Mouse (Mus musculus): ENCODE measurements around the gene Odc1. TPM values are rescaled to one million over a fixed set of nuclear protein-coding genes. Genes with fewer than 3 reads are reported as not detected.
"Not testable (repeated sequence)": the region's sequence is repeated elsewhere in the genome, so short reads cannot be mapped to it uniquely, and the experiment has no call there.

Odc1 gene
- total RNA-seq, 2 experiments from 2014 or later: 50.6 to 59.0 TPM

GRCm38 (mm10) chr12:17547552-17547951, 3.0 kb downstream of the Odc1 start:
- intact Hi-C loops (cut with DNase I): loop anchor here (10.0 kb wide), 1 partner anchor 283 kb away; the partner anchor contains the start of gene Pdia6
- not testable (repeated sequence) for DNase-seq

GRCm38 (mm10) chr12:17548505-17548904, 3.9 kb downstream of the Odc1 start:
- intact Hi-C loops (cut with DNase I): loop anchor here (10.0 kb wide), 1 partner anchor 284 kb away; the partner anchor contains the start of gene Pdia6
- DNase-seq: no peak

DNA sequence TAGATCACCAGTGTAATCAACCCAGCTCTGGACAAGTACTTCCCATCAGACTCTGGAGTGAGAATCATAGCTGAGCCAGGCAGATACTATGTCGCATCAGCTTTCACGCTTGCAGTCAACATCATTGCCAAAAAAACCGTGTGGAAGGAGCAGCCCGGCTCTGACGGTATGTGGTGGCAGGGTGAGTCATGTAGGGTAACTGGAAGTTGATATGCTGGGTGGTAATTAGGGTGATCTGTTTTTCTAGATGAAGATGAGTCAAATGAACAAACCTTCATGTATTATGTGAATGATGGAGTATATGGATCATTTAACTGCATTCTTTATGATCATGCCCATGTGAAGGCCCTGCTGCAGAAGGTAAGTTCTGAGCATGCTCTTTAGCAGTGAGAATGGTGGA, 4.8 kb downstream of the Odc1 start:
- DNase-seq: not testable (repeated sequence)
- intact Hi-C loops (cut with DNase I): loop anchor here (10.0 kb wide), 1 partner anchor 285 kb away; the partner anchor contains the start of gene Pdia6

DNA sequence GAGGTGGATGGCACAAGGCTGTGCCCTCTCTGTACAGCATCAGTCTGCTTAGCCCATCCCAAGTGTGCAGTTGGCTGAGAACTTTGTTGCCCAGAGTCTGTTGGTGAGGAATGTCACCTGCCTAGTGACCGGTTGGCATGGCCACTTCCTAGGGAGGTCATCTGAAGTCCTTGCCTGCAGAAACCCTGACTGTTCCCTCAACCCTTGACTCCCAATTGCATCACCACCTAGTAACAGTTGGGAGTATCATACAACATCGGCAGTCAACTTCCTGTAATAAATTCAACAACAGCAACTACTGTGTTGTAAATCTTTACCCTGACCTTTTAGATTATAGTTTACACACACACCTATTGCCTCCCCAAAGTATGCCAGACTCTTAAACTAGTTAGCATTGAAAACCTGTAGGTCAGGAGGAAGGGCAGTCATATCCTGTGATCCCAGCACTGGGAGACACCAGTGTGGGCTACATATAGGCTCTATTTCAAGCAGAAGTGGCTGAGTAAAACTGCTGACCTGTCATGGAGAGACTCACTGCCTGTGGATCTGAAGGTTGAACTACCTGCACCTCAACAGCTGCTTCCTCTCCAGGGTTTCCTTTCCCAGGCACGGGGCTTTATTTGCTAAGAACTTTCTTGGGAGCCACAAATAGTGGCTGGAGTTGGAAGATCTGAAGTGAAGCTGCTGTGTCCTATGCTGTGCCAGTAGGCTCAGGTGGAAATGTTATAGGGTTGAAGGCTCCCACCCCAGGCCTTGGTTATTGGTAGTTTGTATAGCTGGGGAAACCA, 6.8 kb downstream of the Odc1 start:
- intact Hi-C loops (cut with DNase I): loop anchor here (5.0 kb wide), 1 partner anchor 184 kb away; no protein-coding TSS in a partner anchor
- DNase-seq: no peak

DNA sequence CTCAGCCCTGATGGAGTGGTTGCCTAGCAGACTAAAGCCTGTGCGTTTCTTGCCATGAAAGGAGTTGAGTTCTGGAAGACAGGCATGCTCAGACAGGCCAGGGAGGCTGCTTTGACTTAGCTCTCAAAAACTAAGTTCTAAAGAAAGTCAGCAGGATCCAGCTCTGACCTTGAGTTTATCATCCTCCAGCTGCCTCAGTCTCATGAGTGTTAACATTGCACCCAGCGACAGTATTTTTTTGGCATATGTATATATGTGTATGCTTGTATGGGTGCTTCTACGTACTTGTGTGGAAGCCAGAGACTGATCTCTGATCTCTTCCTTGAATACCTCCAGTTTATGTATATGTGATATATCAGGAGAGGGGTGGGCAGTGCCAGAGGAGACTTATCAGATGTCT, 7.8 kb downstream of the Odc1 start:
- no peak for DNase-seq
- intact Hi-C loops (cut with DNase I): loop anchor here (5.0 kb wide), 1 partner anchor 185 kb away; no protein-coding TSS in a partner anchor

- intact Hi-C loops (cut with DNase I): loop anchor here (5.0 kb wide), 1 partner anchor 186 kb away; no protein-coding TSS in a partner anchor
- DNase-seq: no peak
Measured at GRCm38 (mm10) chr12:17552949-17553348, 8.4 kb downstream of the Odc1 start.

DNA sequence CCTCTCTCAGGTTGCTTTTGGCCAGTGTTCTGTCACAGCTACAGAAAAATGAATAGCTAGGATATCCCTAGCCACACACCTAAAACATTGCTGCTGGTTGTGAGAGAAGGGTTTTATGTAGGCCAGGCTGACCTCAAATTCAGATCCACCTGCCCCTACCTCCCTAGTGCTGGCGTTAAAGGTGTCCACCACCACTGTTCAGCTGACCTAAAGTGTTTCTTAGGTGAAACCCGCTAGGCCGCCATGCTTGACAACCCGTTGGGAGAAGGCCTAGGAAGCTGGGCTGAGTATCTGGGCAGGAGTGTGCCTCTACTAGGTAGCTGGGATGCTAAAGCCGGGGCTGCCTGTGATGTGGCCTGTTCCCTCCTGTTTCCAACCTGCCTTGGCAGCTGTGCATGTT, 9.0 kb downstream of the Odc1 start:
- intact Hi-C loops (cut with DNase I): loop anchor here (1.0 to 5.0 kb wide), 2 partner anchors 186 to 255 kb away; no protein-coding TSS in a partner anchor
- DNase-seq: no peak

DNA sequence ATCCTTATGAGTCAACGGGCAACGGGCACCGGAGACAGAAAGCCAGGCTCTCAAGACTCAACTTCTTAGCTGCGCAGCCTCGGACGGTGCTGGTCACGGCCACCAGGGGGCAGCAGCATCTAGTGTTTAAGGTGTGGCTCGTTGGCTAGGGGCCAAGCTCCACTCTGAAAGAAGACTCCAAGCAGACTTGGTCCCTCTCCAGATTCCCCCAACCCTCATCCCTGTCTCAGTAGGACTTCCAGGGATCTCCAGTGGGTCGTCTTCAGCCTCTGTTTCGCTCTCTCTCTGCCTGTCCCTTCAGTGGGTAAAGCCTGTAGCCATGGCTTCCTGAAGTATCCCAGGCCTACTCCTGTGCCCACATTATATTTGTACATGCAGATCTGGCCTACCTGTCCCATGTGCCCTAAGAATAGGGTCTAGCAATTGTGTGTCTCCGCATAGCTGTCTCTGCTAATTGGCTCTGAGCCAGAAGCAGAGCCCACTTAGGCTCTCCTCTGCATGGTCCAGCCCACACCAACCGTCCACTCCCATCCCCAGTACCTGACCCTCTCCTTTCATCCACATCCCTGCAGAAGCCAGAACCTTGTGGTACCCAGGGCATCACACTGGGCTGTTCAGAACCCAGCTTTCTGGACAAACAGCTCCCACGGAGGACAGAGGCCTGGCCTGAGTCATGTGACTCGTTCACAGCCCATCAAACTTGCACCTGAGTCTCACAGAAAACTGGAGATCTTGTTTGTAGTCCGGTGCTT, 9.8 kb downstream of the Odc1 start:
- peak; percentile 88 to 94 for DNase-seq
- intact Hi-C loops (cut with DNase I): loop anchor here (1.0 to 5.0 kb wide), 2 partner anchors 187 to 254 kb away; no protein-coding TSS in a partner anchor

DNA sequence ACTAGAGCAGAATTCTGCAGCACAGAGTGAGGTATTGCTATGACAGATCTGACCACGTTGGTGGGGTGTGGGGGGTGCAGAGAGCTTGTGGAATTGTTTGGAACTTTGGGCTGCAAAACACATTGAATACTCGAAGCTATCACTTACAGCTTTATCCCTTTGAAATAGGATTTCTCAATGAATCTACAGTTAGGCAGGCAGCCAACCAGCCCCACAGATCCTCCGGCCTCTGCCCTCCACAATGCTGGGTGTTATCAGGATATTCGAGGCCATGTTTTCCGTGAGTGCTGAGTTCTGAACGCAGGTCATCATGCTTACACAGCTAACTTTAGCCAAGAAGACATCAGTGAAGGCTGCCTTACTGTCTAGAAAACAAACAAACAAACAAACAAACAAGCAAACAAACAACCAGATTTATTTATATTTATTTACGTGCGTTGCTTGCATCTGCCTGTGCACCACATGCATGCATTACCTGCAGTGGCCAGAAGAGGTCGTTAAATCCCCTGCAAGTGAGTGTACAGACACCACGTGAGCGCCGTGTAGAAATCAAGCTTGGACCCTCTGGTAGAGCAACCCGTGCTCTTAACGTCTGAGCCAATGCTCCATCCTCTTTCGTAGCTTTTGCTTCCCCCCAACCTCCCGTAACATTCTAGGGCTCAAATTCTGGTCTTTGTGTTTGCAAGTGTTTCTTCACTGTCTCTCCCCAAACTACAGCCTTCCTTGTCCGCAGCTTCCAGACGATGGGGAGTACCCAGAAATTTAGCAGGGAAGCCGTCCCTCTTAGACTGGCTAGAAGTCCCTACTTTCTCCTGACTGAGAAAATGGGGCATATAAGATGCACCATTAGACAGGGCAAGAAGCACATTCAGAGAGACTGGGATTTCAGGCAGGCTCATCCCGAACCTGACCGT, 12.1 kb downstream of the Odc1 start:
- peak; percentile 60 to 79 for DNase-seq
- intact Hi-C loops (cut with DNase I): loop anchor here (5.0 kb wide), 1 partner anchor 136 kb away; the partner anchor contains the start of gene Hpcal1

- DNase-seq: no peak
- intact Hi-C loops (cut with DNase I): loop anchor here (5.0 kb wide), 1 partner anchor 135 kb away; the partner anchor contains the start of gene Hpcal1
Measured at GRCm38 (mm10) chr12:17557344-17557966, 12.9 kb downstream of the Odc1 start.

- intact Hi-C loops (cut with DNase I): loop anchor here (5.0 kb wide), 1 partner anchor 134 kb away; the partner anchor contains the start of gene Hpcal1
- DNase-seq: no peak
Measured at GRCm38 (mm10) chr12:17557967-17558345, 13.4 kb downstream of the Odc1 start.

DNA sequence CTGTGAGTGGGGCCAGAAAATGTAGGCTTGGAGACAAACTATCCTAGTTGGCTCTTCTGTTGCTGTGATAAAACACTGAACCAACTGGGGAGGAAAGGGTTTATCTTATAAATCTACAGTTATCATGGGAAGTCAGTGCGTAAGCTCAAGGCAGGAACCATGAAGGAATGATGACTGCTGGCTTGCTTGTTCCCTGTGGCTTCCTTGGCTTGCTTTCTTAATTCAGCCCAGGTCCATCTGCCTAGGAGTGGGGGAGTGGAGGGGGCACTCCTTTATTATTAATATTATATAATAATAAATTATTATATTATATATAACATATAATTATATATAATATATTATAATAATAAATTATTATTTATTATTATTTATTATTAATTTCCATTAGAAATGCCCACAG, 17.8 kb downstream of the Odc1 start:
- DNase-seq: no peak
- intact Hi-C loops (cut with DNase I): no loop called here

GRCm38 (mm10) chr12:17565393-17566045, 20.9 kb downstream of the Odc1 start:
- no peak for DNase-seq
- intact Hi-C loops (cut with DNase I): no loop called here

- DNase-seq: no peak
- intact Hi-C loops (cut with DNase I): no loop called here
Measured at GRCm38 (mm10) chr12:17566046-17566408, 21.4 kb downstream of the Odc1 start.

- intact Hi-C loops (cut with DNase I): no loop called here
- no peak for DNase-seq
Measured at GRCm38 (mm10) chr12:17568564-17568963, 24.0 kb downstream of the Odc1 start.

DNA sequence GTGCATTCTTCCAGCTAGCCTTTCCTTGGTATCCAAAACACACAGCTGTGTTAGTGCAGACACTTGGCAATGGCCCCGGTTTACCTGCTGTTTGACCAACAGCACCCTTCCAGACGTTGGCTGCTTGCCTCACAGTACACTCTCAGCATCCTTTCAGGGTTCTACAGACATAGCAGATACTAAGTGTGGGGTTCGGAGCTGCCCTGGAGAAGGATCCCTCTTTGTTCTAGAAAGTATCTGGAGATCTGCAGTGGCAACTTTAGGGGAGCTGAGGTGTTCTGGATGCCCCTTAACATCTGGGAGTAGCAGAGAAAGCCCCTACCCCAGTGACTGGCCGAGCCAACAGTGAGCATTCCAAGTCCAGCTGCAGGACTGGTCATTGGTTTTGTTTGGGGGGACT, 30.0 kb downstream of the Odc1 start:
- no peak for DNase-seq
- intact Hi-C loops (cut with DNase I): no loop called here

DNA sequence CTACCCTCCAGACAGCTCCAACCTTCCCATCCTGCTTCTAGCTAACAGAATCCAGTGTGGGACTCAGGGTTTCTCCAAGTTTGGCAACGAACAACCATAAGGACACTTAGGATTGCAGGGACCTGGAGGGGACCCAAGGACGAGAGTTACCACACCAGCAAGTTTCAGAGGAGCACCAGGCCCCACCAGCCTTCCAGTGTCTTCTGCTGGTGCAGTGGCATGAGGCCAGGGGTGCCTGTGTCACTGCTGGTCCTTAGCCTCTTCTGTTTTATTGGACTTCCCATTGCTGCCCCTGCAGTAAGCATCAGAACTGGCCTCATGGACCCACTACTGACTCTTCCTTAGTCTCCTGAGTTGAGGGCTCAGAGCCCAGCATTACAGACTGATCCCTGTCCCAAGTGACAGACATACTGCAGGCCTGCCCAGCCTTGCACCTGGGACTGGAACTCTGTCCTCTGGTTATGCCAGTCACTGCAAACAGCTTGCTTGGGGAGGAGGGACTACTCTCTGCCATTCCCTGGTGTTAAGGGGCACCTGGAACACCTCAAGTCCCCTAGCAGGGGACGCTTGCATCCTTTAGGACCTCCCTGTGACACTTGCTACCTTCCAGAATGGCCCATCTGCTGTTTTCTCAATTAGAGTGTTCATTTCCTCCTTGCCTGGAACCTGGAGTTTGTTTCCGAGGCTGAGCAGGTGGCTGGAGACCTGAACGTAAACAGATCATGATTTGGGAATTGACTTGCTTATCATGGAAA, 30.7 kb downstream of the Odc1 start:
- no peak for DNase-seq
- intact Hi-C loops (cut with DNase I): no loop called here

- intact Hi-C loops (cut with DNase I): no loop called here
- DNase-seq: peak; percentile 7 to 28
Measured at GRCm38 (mm10) chr12:17576041-17576440, 31.4 kb downstream of the Odc1 start.
